Mouse (Mus musculus) ES-Bruce4 (cell line): ENCODE data around the gene Ifitm2. TPM values are rescaled to one million over a fixed set of nuclear protein-coding genes. Genes with fewer than 3 reads are reported as not detected.
A peak's percentile ranks its signal among the peaks of the same experiment; 100 is the strongest.

Experiments used
- H3K27ac ChIP-seq: 2 replicates; pipeline ENCODE4 v1.5.1; 2012; ENCODE audit warnings: low read length, inconsistent platforms; ENCODE audit not compliant: insufficient read depth
- H3K27me3 ChIP-seq: 2 replicates; pipeline ENCODE4 v1.6.1; 2012; ENCODE audit warnings: mild to moderate bottlenecking, low read length, inconsistent platforms; ENCODE audit not compliant: control insufficient read depth, poor library complexity, insufficient read depth, severe bottlenecking
- H3K36me3 ChIP-seq: 2 replicates; pipeline ENCODE4 v1.6.1; 2012; ENCODE audit warnings: inconsistent platforms, mild to moderate bottlenecking, low read length, moderate library complexity; ENCODE audit not compliant: control insufficient read depth, poor library complexity, insufficient read depth, severe bottlenecking
- H3K4me1 ChIP-seq: one replicate; pipeline ENCODE4 v1.8.1; 2011; ENCODE audit warnings: low read length; ENCODE audit not compliant: control insufficient read depth, insufficient read depth
- H3K4me3 ChIP-seq: 2 replicates; pipeline ENCODE4 v1.5.1; 2011; ENCODE audit warnings: low read depth, mild to moderate bottlenecking, low read length
- H3K9ac ChIP-seq: 2 replicates; pipeline ENCODE4 v1.6.1; 2012; ENCODE audit warnings: low read depth, mild to moderate bottlenecking, inconsistent platforms; ENCODE audit not compliant: poor library complexity, severe bottlenecking
- H3K9me3 ChIP-seq: replicated peaks from 2 replicates; pipeline ENCODE4 v1.6.1; 2012; ENCODE audit warnings: mild to moderate bottlenecking, low read length, inconsistent platforms; ENCODE audit not compliant: control insufficient read depth, poor library complexity, insufficient read depth, severe bottlenecking
- CTCF ChIP-seq: IDR thresholded peaks from one replicate; pipeline ENCODE4 v1.8.1; 2011; ENCODE audit warnings: low read depth, low read length
- EP300 ChIP-seq: IDR thresholded peaks from 2 replicates; pipeline ENCODE4 v1.6.1; 2011; ENCODE audit warnings: low read depth, low read length; ENCODE audit not compliant: insufficient read depth
- POLR2A ChIP-seq: IDR thresholded peaks from one replicate; pipeline ENCODE4 v1.8.1; 2011; ENCODE audit warnings: low read length; ENCODE audit not compliant: insufficient read depth
- polyA plus RNA-seq: library from polyadenylated mRNA; stranded (reverse); fragments of >200 nt; gene quantifications from 2 replicates; pipeline ENCODE4 v1.2.4, GENCODE M21; 2011; ENCODE audit warnings: low read depth; ENCODE audit not compliant: missing spikeins, insufficient read depth, insufficient read length

Gene Ifitm2
- polyA plus RNA-seq, 1 experiment = 720 TPM

- Histone ChIP-seq H3K9ac (no peak within 1 kb of the TSS), H3K4me3 (no peak within 1 kb of the TSS), H3K27ac (no peak within 1 kb of the TSS), H3K9me3 (no peaks in the 10 kb centered on the region), H3K4me1 (no peaks in the 10 kb centered on the region), H3K27me3 (no peaks in the 10 kb centered on the region), H3K36me3 (no peaks in the 10 kb centered on the region)
- TF ChIP-seq EP300 = no peak
- no peak for TF ChIP-seq CTCF
- TF ChIP-seq POLR2A = no peak
These were observed 35.3 kb downstream of the Ifitm2 start, which contains the start of gene Nlrp6 for GRCm38 (mm10) chr7:140920418-140921029. Nlrp6 (plus strand) TSS chr7:140920902.

DNA sequence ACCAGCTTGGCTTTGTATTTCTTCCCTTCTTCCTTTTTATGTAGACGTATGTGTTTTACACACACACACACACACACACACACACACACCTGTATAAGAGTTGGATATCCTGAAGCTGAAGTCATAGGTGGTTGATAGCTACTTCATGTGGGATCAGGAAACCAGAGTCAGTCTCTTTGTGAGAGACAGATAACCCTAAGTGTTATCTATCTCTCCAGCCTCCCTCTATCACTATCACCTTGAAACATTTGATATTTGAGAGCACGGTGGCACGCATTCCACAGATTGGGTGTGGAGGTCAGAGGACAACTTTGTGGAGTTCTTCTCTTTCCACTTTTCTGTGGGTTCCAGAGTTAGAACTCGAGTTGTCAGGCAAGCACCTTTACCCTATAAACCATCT lies 35.9 kb downstream of the Ifitm2 start:
- Histone ChIP-seq H3K27ac (no peak overlapping the region), H3K9ac (no peak overlapping the region), H3K27me3 (no peaks in the 10 kb centered on the region), H3K36me3 (no peaks in the 10 kb centered on the region), H3K9me3 (no peaks in the 10 kb centered on the region), H3K4me3 (no peak overlapping the region), H3K4me1 (no peaks in the 10 kb centered on the region)
- no peak for TF ChIP-seq EP300
- TF ChIP-seq CTCF = no peak
- no peak for TF ChIP-seq POLR2A

DNA sequence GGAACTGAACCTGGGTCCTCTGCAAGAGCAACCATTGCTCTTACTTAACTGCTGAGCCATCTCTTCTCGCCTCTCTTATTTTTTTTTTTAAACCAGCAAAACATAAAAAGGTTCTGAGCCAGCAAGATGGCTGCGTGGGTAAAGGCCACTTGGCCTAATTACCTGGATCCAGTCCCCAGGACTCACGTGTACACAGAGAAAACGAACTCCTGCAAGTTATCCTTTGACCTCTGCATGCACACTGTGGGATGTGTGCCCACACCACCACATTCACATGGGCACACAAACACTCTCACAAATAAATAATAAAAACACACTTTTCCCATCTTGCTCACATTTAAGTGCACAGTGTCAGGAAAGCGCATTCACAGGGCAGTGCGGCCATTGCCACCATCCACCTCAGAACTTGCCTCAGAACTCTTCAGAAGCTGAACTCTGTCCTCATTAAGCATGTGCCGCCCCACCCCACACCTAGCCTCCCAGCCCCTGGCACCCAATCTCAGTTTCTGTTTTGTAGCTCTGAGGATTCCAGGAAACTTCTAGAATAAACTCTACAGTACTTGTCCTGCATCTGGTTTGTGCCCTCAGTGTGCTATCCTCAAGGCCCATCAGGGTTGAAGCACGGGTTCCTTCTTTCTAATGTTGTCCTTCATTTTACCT lies 41.6 kb downstream of the Ifitm2 start:
- TF ChIP-seq CTCF = no peak
- TF ChIP-seq EP300 = no peak
- no peak for TF ChIP-seq POLR2A
- H3K4me1 ChIP-seq = peaks cover 3% of the 10 kb centered on the region
- H3K9me3 ChIP-seq = no peaks in the 10 kb centered on the region
- H3K4me3 ChIP-seq = no peak overlapping the region
- no peak overlapping the region for H3K27ac ChIP-seq
- no peaks in the 10 kb centered on the region for H3K27me3 ChIP-seq
- no peaks in the 10 kb centered on the region for H3K36me3 ChIP-seq
- H3K9ac ChIP-seq = no peak overlapping the region

DNA sequence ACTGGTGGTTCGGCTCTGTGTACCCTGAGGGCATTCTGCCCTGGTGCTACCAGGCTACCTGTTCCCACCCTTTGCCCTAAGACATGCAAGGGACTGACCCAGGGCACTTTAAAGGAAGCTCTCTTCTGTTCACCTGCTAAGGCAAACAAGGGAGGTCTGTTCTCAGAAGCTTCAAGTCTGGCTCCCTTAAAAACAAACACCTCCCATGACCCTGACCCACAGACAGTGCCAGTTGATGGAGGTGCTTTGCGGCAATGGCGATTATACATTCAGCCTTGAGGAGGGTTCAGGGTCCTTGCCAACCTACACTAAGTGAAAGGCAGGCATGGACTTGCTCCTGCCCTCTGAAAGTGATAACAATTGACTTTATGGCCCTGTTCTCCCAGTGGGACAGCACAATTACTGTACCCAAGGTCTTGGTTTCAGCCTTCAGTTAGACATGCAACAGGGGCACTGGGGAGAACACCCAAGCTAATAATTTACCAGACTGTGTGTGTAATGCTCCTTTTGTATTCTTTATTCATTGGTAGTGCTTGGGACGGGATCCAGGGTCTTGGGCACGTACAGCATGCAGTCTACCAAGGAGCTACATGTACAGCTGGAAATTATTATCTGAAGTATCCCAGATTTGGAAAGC lies 42.8 kb downstream of the Ifitm2 start:
- Histone ChIP-seq H3K27me3 (no peaks in the 10 kb centered on the region), H3K4me3 (no peak overlapping the region), H3K4me1 (peaks cover 3% of the 10 kb centered on the region), H3K9me3 (no peaks in the 10 kb centered on the region), H3K36me3 (no peaks in the 10 kb centered on the region), H3K27ac (no peak overlapping the region), H3K9ac (no peak overlapping the region)
- no peak for TF ChIP-seq EP300
- no peak for TF ChIP-seq POLR2A
- TF ChIP-seq CTCF = no peak

GRCm38 (mm10) chr7:140912293-140912692 lies 43.5 kb downstream of the Ifitm2 start:
- no peak overlapping the region for H3K9ac ChIP-seq
- H3K9me3 ChIP-seq = no peaks in the 10 kb centered on the region
- peaks cover 3% of the 10 kb centered on the region for H3K4me1 ChIP-seq
- TF ChIP-seq CTCF = no peak
- no peak for TF ChIP-seq POLR2A
- no peak for TF ChIP-seq EP300
- no peaks in the 10 kb centered on the region for H3K36me3 ChIP-seq
- H3K27me3 ChIP-seq = no peaks in the 10 kb centered on the region
- H3K27ac ChIP-seq = no peak overlapping the region
- H3K4me3 ChIP-seq = no peak overlapping the region

DNA sequence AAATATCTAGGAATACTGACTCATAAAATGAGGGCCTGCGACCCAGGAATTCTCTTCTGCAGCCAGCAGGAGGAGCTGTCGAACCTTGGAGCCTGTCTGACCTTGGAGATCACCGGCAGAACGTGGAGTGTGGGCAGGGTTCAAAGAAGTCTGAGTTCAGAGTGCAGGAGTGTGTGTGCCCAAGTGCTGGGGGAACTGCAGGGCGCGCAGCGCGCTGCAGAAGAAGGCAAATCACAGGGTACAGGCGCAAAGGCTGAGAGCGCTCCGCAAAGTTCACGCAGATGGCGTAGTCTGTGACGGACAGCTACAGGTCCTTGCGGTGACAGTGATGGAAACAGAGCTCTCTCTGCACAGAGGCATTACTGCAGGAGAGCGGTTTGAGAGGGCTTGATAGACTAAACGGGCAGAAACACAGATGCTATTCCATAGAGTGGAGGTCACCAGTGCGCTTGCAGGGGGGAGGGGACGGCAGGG lies 47.1 kb downstream of the Ifitm2 start:
- Histone ChIP-seq H3K9ac (no peak overlapping the region), H3K4me1 (peaks cover 3% of the 10 kb centered on the region), H3K27ac (no peak overlapping the region), H3K27me3 (no peaks in the 10 kb centered on the region), H3K4me3 (peak overlapping the region; percentile 34), H3K36me3 (no peaks in the 10 kb centered on the region), H3K9me3 (no peaks in the 10 kb centered on the region)
- TF ChIP-seq POLR2A (no peak), CTCF (peak; percentile 84), EP300 (peak; percentile 67; the same call in 1 of the 2 replicates)
